Mouse (Mus musculus) testis, postnatal 10 days (tissue): ENCODE measurements around the gene Trmt61a.
"Not testable (repeated sequence)": the region's sequence is repeated elsewhere in the genome, so short reads cannot be mapped to it uniquely, and the experiment has no call there.

Source experiments
- DNase-seq: peaks from one replicate; pipeline ENCODE4 v3.0.0; 2021; ENCODE audit warnings: low spot score

Trmt61a gene

GRCm38 (mm10) chr12:111698346-111698913 lies 20.5 kb downstream of the Trmt61a start:
- no peak for DNase-seq

- no peak for DNase-seq
These were observed 21.6 kb downstream of the Trmt61a start for GRCm38 (mm10) chr12:111699542-111699941.

- no peak for DNase-seq
These were observed 23.1 kb downstream of the Trmt61a start for GRCm38 (mm10) chr12:111700920-111701458.

GRCm38 (mm10) chr12:111703301-111703700 lies 25.4 kb downstream of the Trmt61a start:
- DNase-seq: no peak

- DNase-seq: peak; percentile 64
These were observed 26.7 kb downstream of the Trmt61a start for GRCm38 (mm10) chr12:111704609-111705008.

GRCm38 (mm10) chr12:111705186-111705973 lies 27.5 kb downstream of the Trmt61a start:
- DNase-seq: no peak

- no peak for DNase-seq
These were observed 30.3 kb downstream of the Trmt61a start for GRCm38 (mm10) chr12:111708181-111708580.

GRCm38 (mm10) chr12:111710091-111710490 lies 32.2 kb downstream of the Trmt61a start:
- no peak for DNase-seq

- peak; percentile 63 for DNase-seq
These were observed 34.6 kb downstream of the Trmt61a start for GRCm38 (mm10) chr12:111712476-111712875.

- DNase-seq: peak; percentile 92
These were observed 35.2 kb downstream of the Trmt61a start, which contains the start of the genes Bag5 and Apopt1 for GRCm38 (mm10) chr12:111713004-111713651. Bag5 (minus strand) TSS chr12:111713257. Apopt1 (plus strand) TSS chr12:111713261.

GRCm38 (mm10) chr12:111713880-111714279 lies 36.0 kb downstream of the Trmt61a start:
- DNase-seq: not testable (repeated sequence)

- DNase-seq: no peak
These were observed 38.6 kb downstream of the Trmt61a start for GRCm38 (mm10) chr12:111716505-111716904.

GRCm38 (mm10) chr12:111718656-111719055 lies 40.8 kb downstream of the Trmt61a start:
- no peak for DNase-seq

- no peak for DNase-seq
These were observed 42.3 kb downstream of the Trmt61a start for GRCm38 (mm10) chr12:111720222-111720621.

GRCm38 (mm10) chr12:111722654-111723053 lies 44.7 kb downstream of the Trmt61a start:
- DNase-seq: peak; percentile 85

GRCm38 (mm10) chr12:111724638-111725337 lies 46.9 kb downstream of the Trmt61a start:
- DNase-seq: no peak

- no peak for DNase-seq
These were observed 47.6 kb downstream of the Trmt61a start for GRCm38 (mm10) chr12:111725338-111726121.

- DNase-seq: no peak
These were observed 48.2 kb downstream of the Trmt61a start for GRCm38 (mm10) chr12:111726122-111726463.

GRCm38 (mm10) chr12:111727956-111728355 lies 50.1 kb downstream of the Trmt61a start:
- no peak for DNase-seq

- DNase-seq: peak; percentile 92
These were observed 54.2 kb downstream of the Trmt61a start for GRCm38 (mm10) chr12:111731822-111732807.
